Mouse (Mus musculus) T-cell, adult 2 months (primary cell): ENCODE data around the gene Tacc2.

Experiments used
- DNase-seq: peaks from one replicate; pipeline ENCODE4 v3.0.0; 2022; ENCODE audit warnings: low spot score

Gene Tacc2

GRCm38 (mm10) chr7:130688601-130689000, 111.4 kb downstream of the Tacc2 start:
- no peak for DNase-seq

DNA sequence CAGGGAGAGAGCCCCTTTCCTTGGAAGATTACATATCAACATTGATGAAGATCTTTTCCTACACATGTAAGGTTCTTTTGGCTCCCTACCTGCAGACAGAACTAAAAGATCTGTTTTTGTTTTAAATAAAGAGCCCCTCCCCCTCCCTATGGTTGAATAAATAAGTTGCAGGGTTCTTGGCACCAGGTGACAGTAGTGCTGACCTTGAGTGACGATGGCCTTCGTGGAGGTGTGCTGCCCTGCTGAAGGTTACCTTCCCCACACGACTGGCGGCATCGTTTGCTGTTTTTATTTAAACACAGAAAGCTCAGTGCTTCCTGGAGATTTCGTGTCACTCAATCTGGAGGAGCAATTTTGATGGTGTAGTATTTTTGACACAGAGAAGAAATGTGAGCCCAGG, 113.6 kb downstream of the Tacc2 start:
- DNase-seq: no peak

- no peak for DNase-seq
These were observed 114.7 kb downstream of the Tacc2 start for GRCm38 (mm10) chr7:130691931-130692330.

DNA sequence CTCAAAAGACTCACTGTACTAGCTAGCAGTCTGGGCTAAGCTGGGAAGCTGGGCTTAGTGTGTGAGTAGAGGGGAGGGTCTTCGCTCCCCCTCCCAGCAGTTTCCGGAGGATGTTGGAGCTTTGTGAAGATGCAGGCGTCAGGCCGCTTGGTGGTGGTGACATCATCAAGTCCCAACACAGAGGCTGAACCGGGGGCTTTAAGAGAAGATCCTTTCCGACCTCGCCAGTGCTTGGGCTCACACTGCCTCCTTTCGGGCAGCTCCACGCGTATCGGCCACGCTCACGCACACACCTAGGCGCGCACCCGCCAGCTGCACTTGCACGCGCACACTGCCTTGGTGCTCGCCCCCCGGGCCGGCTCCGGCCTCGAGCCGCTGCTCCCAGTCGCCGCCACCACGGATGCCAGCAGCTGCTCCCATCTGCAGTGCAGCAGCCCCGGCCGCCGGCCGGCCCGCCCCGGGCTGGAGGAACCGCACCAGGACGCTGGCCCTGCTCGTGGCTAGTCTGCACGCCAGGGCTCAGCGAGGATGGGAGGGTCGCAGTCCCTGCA, 115.2 kb downstream of the Tacc2 start:
- peak; percentile 57 for DNase-seq

DNA sequence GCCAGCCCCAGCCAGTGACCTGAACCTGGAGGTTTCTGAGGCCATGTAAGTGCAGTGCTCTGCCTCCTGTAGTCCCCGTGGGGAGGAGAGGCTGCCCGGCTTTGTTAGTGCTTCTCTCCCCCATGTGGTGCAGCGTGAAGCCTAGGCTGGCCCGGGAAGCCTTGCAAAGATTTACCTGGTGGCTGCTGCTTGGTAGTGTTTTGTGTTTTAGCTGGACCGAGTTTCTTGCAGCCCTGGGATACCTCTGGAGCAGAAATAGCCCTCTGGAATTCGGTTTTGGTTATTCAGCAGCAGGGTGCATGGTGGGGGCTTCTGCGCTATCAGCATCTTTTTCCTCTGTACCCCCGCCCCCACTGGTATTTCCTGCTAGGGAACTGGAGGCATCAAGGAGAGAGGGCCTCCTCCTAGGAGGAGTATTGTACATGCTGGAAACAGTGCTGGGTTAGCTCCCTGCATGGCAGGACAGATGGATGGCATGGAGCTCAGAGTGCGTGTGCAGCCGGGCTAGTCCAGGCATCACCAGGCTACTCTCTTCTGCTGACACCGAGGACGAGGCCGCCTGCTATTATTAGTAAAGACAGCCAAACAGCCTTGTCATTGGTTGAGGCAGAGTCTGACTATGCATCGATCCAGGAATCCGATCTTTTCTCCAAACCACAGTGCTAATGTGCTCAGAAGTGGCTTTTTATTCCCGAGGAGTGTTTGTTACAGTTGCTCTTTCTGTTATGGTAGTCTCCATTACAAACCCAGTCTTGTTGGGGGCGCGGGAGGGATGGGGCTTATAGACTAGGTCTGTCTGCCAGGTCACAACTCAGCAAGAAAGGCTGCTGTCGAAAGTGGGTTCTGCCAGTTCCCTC, 115.9 kb downstream of the Tacc2 start:
- peak; percentile 25 for DNase-seq

DNA sequence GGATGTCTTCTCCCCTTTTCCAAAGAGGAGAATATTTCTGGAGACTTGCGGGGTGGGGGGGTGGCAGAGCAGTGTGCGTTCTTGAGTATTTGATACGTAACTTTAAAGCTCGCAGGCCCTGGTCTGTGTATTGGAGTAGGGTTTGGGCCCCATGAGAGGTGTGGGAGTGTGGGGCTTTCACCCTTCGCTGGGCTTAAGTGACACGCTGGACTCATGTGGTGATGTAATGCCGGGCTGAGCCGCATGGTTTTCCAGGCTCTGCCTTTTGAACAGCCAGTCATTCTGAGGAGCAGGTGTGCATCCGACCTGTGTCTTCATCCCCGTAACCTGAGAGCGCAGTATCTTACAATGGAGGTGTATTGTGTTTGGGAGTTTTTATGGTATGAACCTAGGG, 116.6 kb downstream of the Tacc2 start:
- no peak for DNase-seq

GRCm38 (mm10) chr7:130695669-130696338, 118.6 kb downstream of the Tacc2 start:
- DNase-seq: no peak

DNA sequence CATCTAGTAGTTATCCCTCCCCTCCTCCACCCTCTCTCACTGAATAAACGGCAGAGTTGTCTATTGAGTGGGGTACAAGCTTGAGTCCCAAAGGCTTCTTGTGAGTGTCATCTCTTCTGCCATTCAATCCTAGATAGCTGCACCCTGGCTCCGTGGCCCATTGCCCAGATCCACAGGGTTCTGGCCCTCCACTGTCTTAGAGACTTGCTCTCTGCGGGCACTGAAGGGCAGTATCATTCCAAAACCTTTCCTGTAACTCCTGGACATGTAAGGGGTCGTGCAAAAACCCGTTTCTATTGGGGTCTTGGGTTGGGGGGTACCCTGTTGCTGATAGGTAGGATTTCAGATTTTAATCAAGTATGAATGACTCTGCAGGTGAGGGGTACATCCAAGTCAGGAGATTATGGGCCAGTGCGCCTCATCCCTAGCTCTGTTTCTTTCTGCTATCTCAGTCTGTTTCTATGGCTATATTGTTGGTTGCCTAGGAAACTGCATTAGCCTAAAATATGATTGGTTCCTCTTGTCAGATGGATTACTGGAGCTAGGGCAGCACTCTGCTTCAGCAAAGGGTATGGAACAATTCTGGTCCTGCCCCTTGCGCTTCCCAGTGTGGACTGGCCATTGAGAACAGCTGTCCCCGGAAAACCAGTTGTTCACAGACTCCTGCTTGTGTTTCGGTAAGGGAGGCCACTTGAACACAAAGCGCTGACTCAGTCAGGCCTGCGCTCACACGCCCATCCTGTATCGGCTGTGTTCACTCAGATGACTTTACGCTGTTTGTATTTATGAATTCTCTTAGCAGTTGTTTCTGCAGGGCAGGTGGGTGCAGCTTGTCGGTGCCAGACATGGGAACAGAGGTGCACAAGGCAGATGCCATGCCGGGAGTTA, 119.4 kb downstream of the Tacc2 start:
- DNase-seq: no peak

DNA sequence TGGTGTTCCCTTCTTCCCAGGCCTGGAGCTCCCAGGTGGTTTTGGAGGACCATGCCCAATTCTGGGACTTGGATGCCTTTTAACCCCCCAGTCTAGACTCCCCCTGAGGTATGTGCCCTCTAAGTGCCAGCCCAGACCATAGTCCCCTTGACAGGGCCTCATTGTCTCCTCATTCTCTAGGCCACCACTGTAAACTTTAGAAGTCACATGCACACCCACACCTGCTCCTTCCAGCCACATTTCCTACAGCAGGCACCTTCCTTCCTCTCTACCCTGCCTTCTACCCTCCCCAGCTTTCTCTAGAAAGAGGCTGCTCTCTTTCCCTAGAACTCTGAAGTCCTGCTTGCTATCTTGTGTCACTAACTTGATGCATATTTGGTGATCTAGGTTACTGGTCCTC, 121.2 kb downstream of the Tacc2 start:
- DNase-seq: no peak

DNA sequence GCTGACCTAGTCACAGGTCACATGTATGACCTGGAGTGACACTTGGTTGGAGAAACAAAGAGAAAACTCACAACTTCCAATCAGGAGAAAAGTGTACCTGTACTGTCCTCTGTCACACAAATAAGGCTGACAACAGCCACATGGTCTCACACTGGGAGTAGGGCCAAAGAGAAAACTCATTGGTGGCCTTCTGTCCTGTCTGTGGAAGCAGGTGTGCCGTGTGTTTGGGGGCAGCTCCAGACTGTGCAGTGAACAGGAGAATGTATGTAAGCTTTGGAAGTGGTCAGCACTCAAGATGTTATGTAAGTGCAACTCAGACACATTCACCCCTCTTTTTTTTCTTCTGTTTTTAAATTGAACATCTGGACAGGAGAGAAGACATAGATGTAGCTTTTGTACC, 124.1 kb downstream of the Tacc2 start:
- DNase-seq: no peak

- DNase-seq: no peak
These were observed 128.0 kb downstream of the Tacc2 start for GRCm38 (mm10) chr7:130705230-130705629.

DNA sequence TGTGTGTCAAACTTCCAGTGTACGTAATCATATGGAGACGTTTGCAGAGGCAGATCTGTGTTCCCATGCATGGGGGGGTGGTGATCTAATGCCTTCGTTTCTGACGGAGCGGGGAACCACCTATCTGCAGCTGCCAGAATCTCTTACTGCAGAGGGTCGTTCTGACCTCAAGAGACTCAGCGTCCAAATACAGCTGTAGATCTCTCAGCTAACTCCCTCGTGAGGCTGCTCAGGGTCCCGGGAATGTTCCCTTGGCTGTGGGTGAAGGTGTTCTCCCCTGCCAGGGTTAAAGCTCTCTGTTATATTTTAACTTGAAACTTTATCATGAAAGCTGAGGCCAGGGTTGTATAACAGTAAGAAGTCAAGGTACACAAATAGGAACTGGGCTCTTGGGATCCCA, 131.7 kb downstream of the Tacc2 start:
- no peak for DNase-seq

- DNase-seq: no peak
These were observed 132.4 kb downstream of the Tacc2 start for GRCm38 (mm10) chr7:130709372-130710274.

GRCm38 (mm10) chr7:130711851-130712250, 134.6 kb downstream of the Tacc2 start:
- DNase-seq: no peak

GRCm38 (mm10) chr7:130713319-130713718, 136.1 kb downstream of the Tacc2 start:
- no peak for DNase-seq

DNA sequence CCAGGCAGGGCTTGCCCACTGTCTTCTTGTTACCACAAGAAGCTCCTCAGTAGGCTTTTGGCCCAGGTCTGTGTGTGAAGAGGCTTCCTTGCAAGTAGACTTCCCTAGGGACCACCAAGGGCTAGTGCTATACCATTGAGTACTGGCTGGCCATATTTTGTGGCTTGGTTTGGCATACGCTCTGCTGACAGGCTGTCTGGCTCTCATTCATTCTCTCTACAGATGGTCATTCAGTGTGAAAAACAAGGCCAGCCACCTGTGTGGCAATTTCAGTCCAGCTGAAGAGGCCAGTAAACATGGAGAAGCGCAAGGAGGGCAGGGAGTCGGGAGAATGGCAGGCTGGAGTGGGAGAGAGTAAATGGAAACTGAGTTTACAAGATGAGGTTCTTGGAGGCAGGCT, 138.2 kb downstream of the Tacc2 start:
- no peak for DNase-seq

GRCm38 (mm10) chr7:130716341-130716740, 139.1 kb downstream of the Tacc2 start:
- DNase-seq: no peak

DNA sequence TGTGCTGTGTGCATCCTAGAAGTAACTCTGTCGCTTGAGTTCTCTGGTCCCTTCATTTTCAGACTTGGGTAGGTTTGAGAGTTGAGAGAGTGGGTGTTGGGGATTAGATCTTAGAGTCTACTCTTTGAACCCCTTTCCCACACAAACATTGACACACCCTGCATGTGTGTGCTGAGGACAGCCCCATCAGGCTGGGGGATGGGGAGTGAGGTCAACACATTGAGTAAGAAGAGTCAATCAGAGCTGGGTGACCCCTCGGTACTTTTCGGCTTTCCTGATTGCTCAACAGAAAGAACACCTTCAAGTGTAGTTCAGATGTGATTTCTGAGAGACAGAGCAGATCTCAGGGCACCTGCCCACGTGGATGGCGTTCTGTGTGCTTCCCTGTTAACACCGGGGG, 139.8 kb downstream of the Tacc2 start:
- DNase-seq: no peak

DNA sequence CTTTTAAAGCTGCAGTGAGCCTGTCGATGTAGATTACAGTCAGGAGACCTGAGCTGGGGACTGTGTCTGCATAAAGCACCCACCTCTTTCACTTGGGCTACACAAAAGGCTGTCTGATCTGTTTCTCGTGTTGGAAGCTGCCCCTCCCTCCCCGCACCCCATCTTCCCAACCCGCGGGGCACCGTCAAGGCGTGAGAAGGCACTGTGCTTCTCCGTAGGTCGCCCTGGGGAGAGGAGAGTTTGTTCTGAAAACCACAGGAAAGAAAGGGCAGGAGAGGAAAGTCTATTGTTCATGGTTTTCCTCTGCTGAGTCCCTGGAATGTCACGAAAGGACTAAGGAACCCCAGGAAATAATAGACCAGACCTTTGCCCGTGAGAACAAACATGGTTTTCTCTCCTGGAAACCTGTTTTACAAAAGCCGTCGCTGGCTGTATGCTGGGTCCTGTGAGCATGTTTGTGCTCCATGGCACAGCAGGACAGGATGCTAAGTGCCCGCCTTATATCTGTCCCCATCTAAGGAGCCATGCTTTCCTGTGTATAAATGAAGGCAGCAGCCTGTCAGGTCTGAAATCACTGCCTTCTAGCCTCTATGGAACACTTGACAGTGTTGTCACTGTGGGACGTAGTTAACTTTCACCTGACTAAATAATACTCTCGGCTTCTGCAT, 142.8 kb downstream of the Tacc2 start:
- no peak for DNase-seq

DNA sequence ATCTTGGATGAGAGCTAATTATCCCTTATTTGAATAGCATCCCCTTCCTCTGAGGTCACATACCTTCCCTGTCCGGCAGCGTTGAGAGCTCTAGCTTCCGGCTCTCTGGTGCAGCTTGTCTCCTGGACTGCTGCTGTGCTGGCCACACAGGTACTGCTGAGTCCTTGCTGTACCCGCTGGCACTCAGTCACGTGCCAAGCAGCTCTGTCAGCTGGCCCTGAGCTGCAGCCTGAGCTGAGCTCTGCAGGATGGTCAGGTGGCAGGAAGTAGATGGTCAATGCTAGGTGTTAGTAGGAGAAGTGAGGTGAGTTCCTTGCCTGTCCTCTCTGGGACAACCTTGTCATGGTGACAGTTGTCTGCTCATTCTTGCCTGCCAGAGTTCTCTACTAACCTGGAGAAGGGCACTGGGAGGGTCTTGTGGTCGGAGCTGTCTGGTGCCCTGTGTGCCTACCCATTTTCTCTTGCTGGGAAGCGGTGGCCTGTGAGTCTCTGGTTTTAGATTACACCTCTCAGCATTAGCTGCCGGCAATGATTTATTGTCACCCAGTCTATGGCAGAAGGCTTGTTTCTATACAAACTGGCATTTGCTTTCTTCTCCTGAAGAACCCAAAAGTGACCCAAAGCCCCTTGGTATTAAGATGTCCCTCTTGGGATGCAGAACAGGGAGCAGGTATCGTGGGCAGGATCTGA, 143.6 kb downstream of the Tacc2 start:
- DNase-seq: no peak
